Mouse (Mus musculus): ENCODE results near the gene Arsg. TPM values are rescaled to one million over a fixed set of nuclear protein-coding genes. Genes with fewer than 3 reads are reported as not detected.

Gene Arsg
- polyA plus RNA-seq, 1 experiment from 2014 or later, result 2.9 TPM

DNA sequence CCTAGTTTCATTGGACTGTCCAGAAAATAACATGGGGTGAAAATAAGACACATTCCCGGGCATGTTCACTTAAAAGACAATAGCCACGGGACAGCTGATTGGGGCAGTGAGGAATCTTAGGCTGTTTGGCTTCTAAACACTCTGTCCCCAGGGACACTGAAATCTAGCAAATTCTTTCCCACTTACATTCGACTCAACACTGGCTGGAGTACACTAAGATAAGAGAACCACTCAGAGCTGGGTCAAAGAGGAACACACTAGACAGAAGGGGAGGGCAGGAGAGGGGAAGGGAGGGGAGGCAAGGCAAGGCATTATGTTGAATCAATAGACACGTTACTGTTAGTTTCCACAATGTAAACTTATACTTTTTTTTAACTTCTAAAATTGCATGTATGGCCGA lies 12.6 kb upstream of the Arsg start:
- H3K4me2 ChIP-seq (ENCODE audit: low read depth, low read length), result no peak overlapping the region

DNA sequence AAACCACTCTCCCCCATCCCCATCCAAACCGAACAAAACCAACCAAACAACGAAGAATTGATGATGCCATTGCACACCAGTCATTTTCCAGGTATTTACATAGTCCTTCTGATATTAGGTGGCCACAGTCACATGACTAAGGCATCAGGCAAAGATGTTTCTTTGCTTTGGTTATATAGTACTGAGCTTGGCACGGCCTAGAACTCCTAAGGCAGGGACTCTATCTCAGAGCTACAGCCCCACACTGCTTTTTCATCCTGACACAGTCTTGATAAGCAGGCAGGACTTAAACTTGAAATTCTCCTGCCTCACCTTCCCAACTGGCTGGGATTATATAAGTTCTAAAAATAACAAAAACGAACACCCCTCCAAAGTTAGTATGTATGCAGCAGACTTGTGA lies 8.1 kb upstream of the Arsg start:
- no peak overlapping the region for H3K4me2 ChIP-seq (ENCODE audit: low read depth, low read length)
- WGBS, result 93% methylated on average over 4 of the region's 4 CpGs
- no peak overlapping the region for H3K4me3 ChIP-seq (ENCODE audit: low read depth, low read length)
- H3K9me3 ChIP-seq (ENCODE audit: control insufficient read depth, low read length), result no peaks in the 10 kb centered on the region
- no peaks in the 10 kb centered on the region for H3K27me3 ChIP-seq (ENCODE audit: control insufficient read depth, insufficient read depth, low read length)
- H3K4me1 ChIP-seq (ENCODE audit: control insufficient read depth, insufficient read depth, low read length), result no peaks in the 10 kb centered on the region
- no peak overlapping the region for H3K9ac ChIP-seq (replicated peaks; ENCODE audit: low read depth, low read length)
- H3K36me3 ChIP-seq (ENCODE audit: control insufficient read depth, insufficient read depth, low read length), result no peaks in the 10 kb centered on the region
- ATAC-seq (ENCODE audit: low read depth), result no peak
- H3K27ac ChIP-seq (ENCODE audit: low read depth, low read length), result no peak overlapping the region

More for the DNA sequence above, 12.6 kb upstream of the Arsg start:
- H3K36me3 ChIP-seq (ENCODE audit: control insufficient read depth, insufficient read depth, low read length), result no peaks in the 10 kb centered on the region
- no peak overlapping the region for H3K27ac ChIP-seq (ENCODE audit: low read depth, low read length)
- no peaks in the 10 kb centered on the region for H3K27me3 ChIP-seq (ENCODE audit: control insufficient read depth, insufficient read depth, low read length)
- H3K4me3 ChIP-seq (ENCODE audit: low read depth, low read length), result no peak overlapping the region
- H3K9me3 ChIP-seq (ENCODE audit: control insufficient read depth, low read length), result no peaks in the 10 kb centered on the region
- no peaks in the 10 kb centered on the region for H3K4me1 ChIP-seq (ENCODE audit: control insufficient read depth, insufficient read depth, low read length)
- ATAC-seq (ENCODE audit: low read depth), result no peak
- no peak overlapping the region for H3K9ac ChIP-seq (replicated peaks; ENCODE audit: low read depth, low read length)
- 78% methylated on average over 5 of the region's 5 CpGs for WGBS

DNA sequence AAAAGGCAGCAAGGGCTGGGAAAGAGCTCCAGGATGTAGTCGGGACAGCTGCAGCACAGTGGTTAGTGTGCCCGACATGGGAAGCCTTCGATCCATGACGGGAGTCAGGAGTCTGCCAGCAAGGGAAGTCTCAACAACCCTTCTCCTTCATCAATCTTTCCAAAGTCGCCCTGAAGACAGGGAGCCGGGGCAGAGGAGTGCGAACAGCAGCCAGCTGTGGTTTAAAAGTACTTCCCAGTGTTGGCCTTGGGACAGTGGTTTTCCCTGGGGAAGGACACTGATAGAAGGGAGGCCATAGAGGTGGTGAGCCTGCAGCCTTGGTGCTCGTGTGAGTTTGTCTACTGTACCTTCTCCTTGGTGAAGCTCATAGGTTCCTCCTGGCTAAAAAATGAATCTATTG lies 6.2 kb upstream of the Arsg start:
- Histone ChIP-seq H3K4me2 (ENCODE audit: low read depth, low read length) (no peak overlapping the region), H3K27me3 (ENCODE audit: control insufficient read depth, insufficient read depth, low read length) (no peaks in the 10 kb centered on the region), H3K9ac (replicated peaks; ENCODE audit: low read depth, low read length) (no peak overlapping the region), H3K9me3 (ENCODE audit: control insufficient read depth, low read length) (no peaks in the 10 kb centered on the region), H3K4me3 (ENCODE audit: low read depth, low read length) (no peak overlapping the region), H3K36me3 (ENCODE audit: control insufficient read depth, insufficient read depth, low read length) (no peaks in the 10 kb centered on the region), H3K27ac (ENCODE audit: low read depth, low read length) (no peak overlapping the region), H3K4me1 (ENCODE audit: control insufficient read depth, insufficient read depth, low read length) (0 out of 2 replicates have a peak, but pooled peaks cover 6% of the 10 kb centered on the region)
- ATAC-seq (ENCODE audit: low read depth), result no peak
- 89% methylated on average over 8 of the region's 8 CpGs for WGBS

DNA sequence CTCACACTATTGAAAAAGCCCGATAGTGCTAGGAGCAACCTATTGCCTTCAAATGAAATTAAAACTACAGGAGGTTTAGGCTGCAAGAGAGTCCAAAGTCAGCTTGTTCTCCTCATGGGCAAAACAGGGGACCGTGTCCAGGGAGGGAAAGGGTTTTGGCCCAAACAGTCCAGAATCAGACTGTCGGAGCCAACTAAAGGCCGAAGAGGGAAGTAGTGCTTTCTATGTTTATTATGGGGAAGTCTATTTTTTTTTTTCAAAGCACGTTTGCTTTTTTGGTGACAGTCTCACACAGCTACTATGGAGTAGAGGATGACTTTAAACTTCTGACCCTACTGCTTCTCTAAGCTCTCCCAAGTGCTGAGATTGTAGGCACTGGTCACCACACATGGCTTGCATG lies 5.0 kb upstream of the Arsg start:
- WGBS, result 91% methylated on average over 5 of the region's 5 CpGs

DNA sequence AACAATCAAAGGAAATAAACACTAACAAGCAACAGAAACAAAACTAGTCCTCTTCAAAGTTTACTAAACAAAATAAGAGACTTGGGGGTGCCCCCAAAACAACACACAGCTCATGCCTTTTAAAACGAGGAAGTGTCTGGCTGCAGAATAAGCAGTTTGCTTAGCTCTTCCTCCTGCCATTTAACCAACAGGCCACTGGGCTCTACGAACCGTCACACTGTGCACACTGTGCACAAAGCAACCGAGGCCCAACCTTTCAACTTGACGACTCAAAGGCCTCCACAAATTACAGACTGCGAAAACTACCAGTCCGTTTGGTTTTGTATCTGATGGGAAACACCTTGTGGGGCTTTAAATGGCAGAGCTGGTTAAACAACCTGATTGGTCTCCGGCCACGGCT lies 3.0 kb upstream of the Arsg start:
- Histone ChIP-seq H3K9me3 (ENCODE audit: control insufficient read depth, low read length) (no peaks in the 10 kb centered on the region), H3K4me2 (ENCODE audit: low read depth, low read length) (no peak overlapping the region), H3K4me3 (ENCODE audit: low read depth, low read length) (no peak overlapping the region), H3K4me1 (ENCODE audit: control insufficient read depth, insufficient read depth, low read length) (0 out of 2 replicates have a peak, but pooled peaks cover 10% of the 10 kb centered on the region), H3K27me3 (ENCODE audit: control insufficient read depth, insufficient read depth, low read length) (no peaks in the 10 kb centered on the region), H3K36me3 (ENCODE audit: control insufficient read depth, insufficient read depth, low read length) (no peaks in the 10 kb centered on the region), H3K9ac (replicated peaks; ENCODE audit: low read depth, low read length) (no peak overlapping the region), H3K27ac (ENCODE audit: low read depth, low read length) (no peak overlapping the region)
- 68% methylated on average over 9 of the region's 9 CpGs for WGBS
- ATAC-seq (ENCODE audit: low read depth), result no peak

More for the DNA sequence above, 5.0 kb upstream of the Arsg start:
- no peaks in the 10 kb centered on the region for H3K27me3 ChIP-seq (ENCODE audit: control insufficient read depth, insufficient read depth, low read length)
- H3K27ac ChIP-seq (ENCODE audit: low read depth, low read length), result no peak overlapping the region
- no peak for ATAC-seq (ENCODE audit: low read depth)
- 0 out of 2 replicates have a peak, but pooled peaks cover 6% of the 10 kb centered on the region for H3K4me1 ChIP-seq (ENCODE audit: control insufficient read depth, insufficient read depth, low read length)
- no peaks in the 10 kb centered on the region for H3K36me3 ChIP-seq (ENCODE audit: control insufficient read depth, insufficient read depth, low read length)
- H3K4me3 ChIP-seq (ENCODE audit: low read depth, low read length), result no peak overlapping the region
- no peak overlapping the region for H3K9ac ChIP-seq (replicated peaks; ENCODE audit: low read depth, low read length)
- no peaks in the 10 kb centered on the region for H3K9me3 ChIP-seq (ENCODE audit: control insufficient read depth, low read length)
- H3K4me2 ChIP-seq (ENCODE audit: low read depth, low read length), result no peak overlapping the region

DNA sequence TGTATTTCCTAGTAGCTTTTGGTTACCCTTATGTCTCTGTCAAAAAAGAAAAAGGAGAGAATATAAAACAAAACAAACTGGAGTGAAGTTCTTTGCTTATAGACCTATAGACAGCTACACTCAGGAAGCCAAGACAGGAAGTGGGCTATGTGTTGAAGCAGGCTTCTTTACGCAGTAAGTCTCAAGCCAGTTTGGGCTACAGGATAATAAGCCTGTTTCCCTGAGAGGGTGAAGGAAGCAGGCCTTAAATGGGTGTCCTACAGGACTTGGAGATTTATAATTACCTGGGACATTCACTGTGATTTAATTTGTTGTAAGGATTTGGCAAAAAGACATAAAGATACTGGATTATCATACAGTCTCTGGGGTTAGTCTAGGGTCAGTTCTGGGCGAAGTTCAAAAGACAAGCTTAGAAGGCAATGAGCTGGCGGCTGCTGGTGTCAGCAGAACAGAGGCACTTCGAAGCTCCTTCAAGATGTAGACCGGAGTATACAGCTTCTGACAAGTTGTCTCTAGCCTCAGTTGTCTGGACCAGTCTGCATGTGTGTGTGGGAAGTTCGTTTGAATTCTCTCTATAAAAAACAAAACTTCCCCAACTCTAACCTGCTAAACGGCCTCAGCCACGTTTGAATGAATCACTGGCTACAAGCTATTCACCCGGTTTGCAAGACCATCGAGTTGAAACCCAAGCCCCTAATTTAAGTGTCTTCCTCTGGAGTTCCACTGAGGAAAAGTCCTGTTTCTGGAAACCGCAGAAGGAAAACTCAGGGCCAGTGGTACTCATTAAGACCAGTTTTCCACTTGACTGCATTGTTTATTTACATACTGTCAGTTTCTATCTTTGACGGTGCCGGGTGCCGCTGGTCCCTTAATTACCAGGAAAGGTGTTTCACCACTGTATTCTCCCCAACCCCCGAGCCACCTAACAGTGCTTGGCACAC lies 2.0 kb upstream of the Arsg start:
- Histone ChIP-seq H3K9ac (replicated peaks; ENCODE audit: low read depth, low read length) (no peak overlapping the region), H3K36me3 (ENCODE audit: control insufficient read depth, insufficient read depth, low read length) (no peaks in the 10 kb centered on the region), H3K27ac (ENCODE audit: low read depth, low read length) (no peak overlapping the region), H3K9me3 (ENCODE audit: control insufficient read depth, low read length) (no peaks in the 10 kb centered on the region), H3K27me3 (ENCODE audit: control insufficient read depth, insufficient read depth, low read length) (no peaks in the 10 kb centered on the region), H3K4me3 (ENCODE audit: low read depth, low read length) (peak overlapping the region; percentile 86), H3K4me2 (ENCODE audit: low read depth, low read length) (peak overlapping the region; percentile 87), H3K4me1 (ENCODE audit: control insufficient read depth, insufficient read depth, low read length) (0 out of 2 replicates have a peak, but pooled peaks cover 10% of the 10 kb centered on the region)
- ATAC-seq (ENCODE audit: low read depth), result no peak
- whole genome bisulfite sequencing, result 35% methylated on average over 15 of the region's 15 CpGs

DNA sequence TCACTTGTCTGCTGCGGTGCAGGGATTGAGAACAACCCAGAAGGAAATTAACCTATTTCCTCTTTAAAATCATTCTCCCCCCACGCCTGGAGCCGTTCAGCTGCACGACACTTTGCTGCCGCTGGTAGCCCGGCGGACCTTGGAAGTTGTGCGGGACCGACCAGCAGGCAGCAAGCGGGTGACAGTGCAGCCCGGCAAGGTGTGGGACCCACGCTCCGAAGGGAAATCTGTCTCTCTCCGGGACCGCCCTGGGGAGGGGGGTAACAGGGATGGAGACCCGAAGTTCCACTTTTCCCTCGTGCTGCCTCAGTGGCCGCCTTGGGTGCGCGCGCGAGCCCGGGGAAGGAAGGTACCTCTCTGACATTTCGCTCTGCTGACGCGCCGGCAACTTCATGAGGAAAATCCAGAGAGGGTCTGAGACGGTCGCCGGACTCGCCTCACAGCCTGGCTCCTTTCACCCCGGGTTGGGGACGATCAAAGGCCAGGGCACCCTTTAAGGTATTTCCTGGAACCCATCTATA lies 943 bp upstream of the Arsg start:
- Histone ChIP-seq H3K27me3 (ENCODE audit: control insufficient read depth, insufficient read depth, low read length) (no peaks in the 10 kb centered on the region), H3K4me3 (ENCODE audit: low read depth, low read length) (peak overlapping the region; percentile 86), H3K4me2 (ENCODE audit: low read depth, low read length) (peak overlapping the region; percentile 87), H3K27ac (ENCODE audit: low read depth, low read length) (no peak overlapping the region), H3K9me3 (ENCODE audit: control insufficient read depth, low read length) (no peaks in the 10 kb centered on the region), H3K9ac (replicated peaks; ENCODE audit: low read depth, low read length) (peak overlapping the region; percentile 93), H3K36me3 (ENCODE audit: control insufficient read depth, insufficient read depth, low read length) (no peaks in the 10 kb centered on the region), H3K4me1 (ENCODE audit: control insufficient read depth, insufficient read depth, low read length) (0 out of 2 replicates have a peak, but pooled peaks cover 10% of the 10 kb centered on the region)
- under 1% methylated on average over 33 of the region's 33 CpGs for WGBS
- ATAC-seq (ENCODE audit: low read depth), result no peak

DNA sequence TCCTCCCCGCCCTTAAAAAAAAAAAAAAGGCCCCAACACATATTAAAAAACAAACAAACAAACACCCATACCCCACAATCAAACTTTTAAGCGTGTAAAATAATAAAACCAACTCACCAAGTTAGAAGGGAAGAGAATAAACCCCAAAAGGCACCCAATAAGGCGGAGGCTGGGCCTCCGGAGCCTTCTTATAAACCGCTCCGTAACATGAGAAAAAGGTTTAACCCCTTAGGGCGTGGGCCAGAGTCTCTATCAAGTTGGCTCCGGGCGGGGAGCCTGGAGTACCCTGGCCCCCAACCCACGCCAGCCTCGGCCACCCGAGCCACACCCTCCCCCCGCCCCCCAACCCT lies 378 bp upstream of the Arsg start:
- Histone ChIP-seq H3K4me3 (ENCODE audit: low read depth, low read length) (peak overlapping the region; percentile 86), H3K4me1 (ENCODE audit: control insufficient read depth, insufficient read depth, low read length) (0 out of 2 replicates have a peak, but pooled peaks cover 10% of the 10 kb centered on the region), H3K9ac (replicated peaks; ENCODE audit: low read depth, low read length) (peak overlapping the region; percentile 93), H3K4me2 (ENCODE audit: low read depth, low read length) (peak overlapping the region; percentile 87), H3K27me3 (ENCODE audit: control insufficient read depth, insufficient read depth, low read length) (no peaks in the 10 kb centered on the region), H3K27ac (ENCODE audit: low read depth, low read length) (peak overlapping the region; percentile 90), H3K9me3 (ENCODE audit: control insufficient read depth, low read length) (no peaks in the 10 kb centered on the region), H3K36me3 (ENCODE audit: control insufficient read depth, insufficient read depth, low read length) (no peaks in the 10 kb centered on the region)
- under 1% methylated on average over 12 of the region's 13 CpGs for WGBS
- no peak; the same call in 1 of the 2 replicates for ATAC-seq (ENCODE audit: low read depth)

Data from neural tube, embryonic 14.5 days (tissue).